Mouse (Mus musculus) C2C12 (cell line): ENCODE data around the gene Anp32e. TPM values are rescaled to one million over a fixed set of nuclear protein-coding genes. Genes with fewer than 3 reads are reported as not detected.

ENCODE experiments used
- H3K27me3 ChIP-seq: one replicate; pipeline ENCODE4 v1.6.1; 2011; ENCODE audit not compliant: control insufficient read depth, insufficient read depth, insufficient read length
- H3K36me3 ChIP-seq: one replicate; pipeline ENCODE4 v1.6.1; 2011; ENCODE audit not compliant: control insufficient read depth, insufficient read depth
- H3K4me3 ChIP-seq: one replicate; pipeline ENCODE4 v1.5.1; 2011; ENCODE audit warnings: mild to moderate bottlenecking, control low read depth; ENCODE audit not compliant: poor library complexity, insufficient read depth, severe bottlenecking
- H3K79me2 ChIP-seq: one replicate; pipeline ENCODE4 v1.6.1; 2011; ENCODE audit not compliant: control insufficient read depth, insufficient read depth
- H3K79me3 ChIP-seq: one replicate; pipeline ENCODE4 v1.6.1; 2011; ENCODE audit warnings: low read depth, control low read depth
- H3ac ChIP-seq: one replicate; pipeline ENCODE3; 2011; ENCODE audit warnings: low read depth; ENCODE audit not compliant: control insufficient read depth, insufficient read length
- CEBPB ChIP-seq: IDR thresholded peaks from one replicate; pipeline ENCODE4 v1.6.1; 2011; ENCODE audit warnings: low read depth, mild to moderate bottlenecking, control low read depth, moderate library complexity
- CTCF ChIP-seq: IDR thresholded peaks from one replicate; pipeline ENCODE4 v1.5.1; 2011; ENCODE audit not compliant: control insufficient read depth, insufficient read depth, insufficient read length
- FOSL1 ChIP-seq: IDR thresholded peaks from one replicate; pipeline ENCODE4 v1.8.0; 2011; ENCODE audit warnings: mild to moderate bottlenecking, low read length; ENCODE audit not compliant: poor library complexity, insufficient read depth, severe bottlenecking
- MAX ChIP-seq: IDR thresholded peaks from one replicate; pipeline ENCODE4 v1.6.1; 2011; ENCODE audit warnings: mild to moderate bottlenecking, control low read depth
- MYOD1 ChIP-seq: IDR thresholded peaks from one replicate; pipeline ENCODE4 v1.6.1; 2011; ENCODE audit warnings: low read depth; ENCODE audit not compliant: control insufficient read depth, insufficient read length
- MYOG ChIP-seq: IDR thresholded peaks from one replicate; pipeline ENCODE4 v1.6.1; 2011; ENCODE audit not compliant: control insufficient read depth, insufficient read length; ENCODE audit errors: extremely low read depth
- USF1 ChIP-seq: IDR thresholded peaks from one replicate; pipeline ENCODE4 v1.6.1; 2011; ENCODE audit warnings: low read depth, mild to moderate bottlenecking, control low read depth, moderate library complexity
- polyA plus RNA-seq: library from polyadenylated mRNA; unstranded; fragments of >200 nt; fragmentation: generic; extraction: Trizol; gene quantifications from one replicate; pipeline ENCODE4 v1.2.1, GENCODE M21; 2012; ENCODE audit warnings: missing spikeins

Anp32e gene
- polyA plus RNA-seq, 1 experiment = 66.3 TPM

GRCm38 (mm10) chr3:95932566-95932965 lies 3.5 kb downstream of the Anp32e start:
- H3K36me3 ChIP-seq = peaks cover 41% of the 10 kb centered on the region
- peaks cover 69% of the 10 kb centered on the region for H3K79me2 ChIP-seq
- TF ChIP-seq CEBPB = no peak
- no peak for TF ChIP-seq FOSL1
- no peak for TF ChIP-seq MYOD1
- no peak for TF ChIP-seq MYOG
- TF ChIP-seq USF1 = no peak
- TF ChIP-seq CTCF = no peak
- TF ChIP-seq MAX = no peak
- no peak overlapping the region for H3K4me3 ChIP-seq
- H3K27me3 ChIP-seq = no peaks in the 10 kb centered on the region
- H3ac ChIP-seq = no peak overlapping the region
- peaks cover 52% of the 10 kb centered on the region for H3K79me3 ChIP-seq

- H3K79me2 ChIP-seq = peaks cover 75% of the 10 kb centered on the region
- peaks cover 47% of the 10 kb centered on the region for H3K36me3 ChIP-seq
- H3ac ChIP-seq = no peak overlapping the region
- TF ChIP-seq FOSL1 (no peak), MAX (no peak), USF1 (no peak), MYOG (no peak), CTCF (no peak), MYOD1 (no peak), CEBPB (no peak)
- no peak overlapping the region for H3K4me3 ChIP-seq
- H3K27me3 ChIP-seq = no peaks in the 10 kb centered on the region
- H3K79me3 ChIP-seq = peaks cover 52% of the 10 kb centered on the region
Observed at GRCm38 (mm10) chr3:95933111-95933750, 4.2 kb downstream of the Anp32e start.

DNA sequence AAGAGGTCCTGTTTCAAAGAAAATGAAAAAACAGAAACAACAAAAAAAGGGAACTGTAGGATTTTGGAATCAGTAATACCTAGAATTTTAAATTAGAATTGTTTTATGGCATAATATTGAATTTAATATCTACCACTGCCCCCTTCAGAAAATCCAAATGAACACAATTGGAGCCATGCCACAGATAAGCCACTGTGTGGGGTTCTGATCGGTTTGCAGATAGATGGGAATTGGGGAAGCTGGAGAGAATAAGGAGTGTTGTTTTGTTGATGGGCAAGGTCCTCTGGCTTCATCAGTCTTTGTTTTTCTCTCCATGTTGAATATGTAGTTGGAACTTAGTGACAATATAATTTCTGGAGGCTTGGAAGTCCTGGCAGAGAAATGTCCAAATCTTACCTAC lies 5.4 kb downstream of the Anp32e start:
- H3K4me3 ChIP-seq = no peak overlapping the region
- H3ac ChIP-seq = no peak overlapping the region
- H3K27me3 ChIP-seq = no peaks in the 10 kb centered on the region
- peaks cover 52% of the 10 kb centered on the region for H3K79me3 ChIP-seq
- peaks cover 83% of the 10 kb centered on the region for H3K79me2 ChIP-seq
- peaks cover 60% of the 10 kb centered on the region for H3K36me3 ChIP-seq
- TF ChIP-seq FOSL1 = no peak
- TF ChIP-seq MYOG = no peak
- TF ChIP-seq MYOD1 = no peak
- TF ChIP-seq CTCF = no peak
- no peak for TF ChIP-seq CEBPB
- no peak for TF ChIP-seq USF1
- TF ChIP-seq MAX = no peak

DNA sequence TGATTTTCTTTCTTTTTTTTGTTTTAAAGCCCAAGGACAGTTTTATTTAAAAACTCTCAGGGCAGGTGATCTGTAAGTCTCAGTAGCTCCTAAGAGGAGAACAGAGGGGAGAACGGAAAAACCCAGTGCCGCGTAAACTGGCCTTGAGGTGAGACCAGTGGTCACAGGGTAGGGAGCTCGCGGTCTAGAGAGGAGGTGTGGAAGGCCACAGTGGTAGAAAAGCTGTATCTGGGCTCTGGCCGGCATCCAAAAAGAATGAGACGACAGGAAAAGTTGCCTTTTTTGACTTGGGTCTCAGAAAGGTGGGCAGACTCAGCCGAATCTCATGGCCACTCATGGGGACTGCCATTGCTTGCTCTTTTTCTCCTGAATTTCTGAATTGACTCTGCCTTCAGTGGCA lies 9.2 kb downstream of the Anp32e start:
- H3K79me3 ChIP-seq = peaks cover 35% of the 10 kb centered on the region
- H3K79me2 ChIP-seq = peaks cover 83% of the 10 kb centered on the region
- TF ChIP-seq MYOG (no peak), CTCF (no peak)
- no peaks in the 10 kb centered on the region for H3K27me3 ChIP-seq
- no peak overlapping the region for H3K4me3 ChIP-seq
- no peak overlapping the region for H3ac ChIP-seq
- peaks cover 93% of the 10 kb centered on the region for H3K36me3 ChIP-seq

DNA sequence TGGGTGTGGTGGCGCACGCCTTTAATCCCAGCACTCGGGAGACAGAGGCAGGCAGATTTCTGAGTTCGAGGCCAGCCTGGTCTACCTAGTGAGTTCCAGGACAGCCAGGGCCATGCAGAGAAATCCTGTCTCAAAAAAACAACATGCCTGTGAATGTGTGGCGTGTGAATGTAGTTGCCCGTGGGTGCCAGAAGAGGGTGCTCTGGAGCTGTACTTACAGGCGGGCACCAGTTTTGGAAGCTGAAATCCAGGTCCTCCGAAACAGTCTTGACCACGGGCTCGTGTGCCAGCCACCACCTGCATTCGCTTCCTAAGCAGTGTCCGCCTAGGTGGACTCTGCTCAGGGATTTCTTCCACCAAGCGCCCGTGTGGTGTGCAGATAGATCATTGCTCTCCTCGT lies 9.8 kb downstream of the Anp32e start:
- Histone ChIP-seq H3K4me3 (no peak overlapping the region), H3ac (no peak overlapping the region), H3K27me3 (no peaks in the 10 kb centered on the region), H3K36me3 (peaks cover 91% of the 10 kb centered on the region), H3K79me3 (peaks cover 31% of the 10 kb centered on the region), H3K79me2 (peaks cover 82% of the 10 kb centered on the region)
- TF ChIP-seq CTCF (peak; percentile 37), CEBPB (no peak)

DNA sequence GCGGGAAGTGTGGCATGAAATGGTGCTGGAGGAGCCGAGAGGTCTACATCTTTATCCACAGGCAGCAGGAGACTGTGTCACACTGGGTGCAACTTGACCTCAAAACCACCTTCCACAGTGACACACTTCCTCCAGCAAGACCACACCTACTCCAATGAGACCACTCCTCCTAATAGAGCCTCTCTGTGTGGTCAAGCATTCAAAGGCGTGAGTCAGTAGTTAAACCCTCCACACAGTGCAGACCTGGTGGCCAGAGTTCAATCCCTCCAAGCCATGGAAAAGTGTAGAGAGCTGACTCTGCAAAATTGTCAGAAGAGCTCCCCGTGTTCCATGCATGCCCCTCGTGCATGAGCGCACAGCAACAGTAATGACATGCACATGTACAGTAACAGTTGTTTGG lies 13.7 kb downstream of the Anp32e start:
- no peak for TF ChIP-seq USF1
- no peak for TF ChIP-seq CEBPB
- TF ChIP-seq MYOG = no peak
- TF ChIP-seq MAX = no peak
- H3K4me3 ChIP-seq = no peak overlapping the region
- no peak overlapping the region for H3ac ChIP-seq
- H3K79me2 ChIP-seq = peaks cover 70% of the 10 kb centered on the region
- H3K36me3 ChIP-seq = peaks cover 97% of the 10 kb centered on the region
- H3K27me3 ChIP-seq = no peaks in the 10 kb centered on the region
- peaks cover 24% of the 10 kb centered on the region for H3K79me3 ChIP-seq
